Mouse (Mus musculus): ENCODE measurements around the gene Ccdc124. TPM values are rescaled to one million over a fixed set of nuclear protein-coding genes. Genes with fewer than 3 reads are reported as not detected.

Ccdc124 gene
- total RNA-seq, 1 experiment = 82.3 TPM

DNA sequence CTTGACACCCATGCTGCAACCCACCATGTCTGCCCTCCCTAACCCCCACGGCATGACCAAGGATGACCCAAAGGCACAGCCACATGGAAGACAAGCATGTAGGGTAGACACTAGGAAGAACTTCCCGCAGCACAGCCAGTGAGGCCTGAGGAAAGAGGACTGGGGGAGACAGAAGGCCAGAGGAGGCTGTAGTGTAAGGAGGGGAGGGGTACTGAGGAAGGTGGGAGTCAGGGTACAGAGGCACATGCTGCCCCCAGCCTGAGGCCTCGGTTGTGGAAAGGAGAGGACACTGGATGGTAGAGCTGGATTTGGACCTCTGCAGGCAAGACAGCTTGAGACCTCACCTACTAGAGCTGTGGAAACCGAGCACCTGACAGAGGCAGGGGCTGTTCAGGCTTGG lies 22.8 kb downstream of the Ccdc124 start:
- Histone ChIP-seq H3K9me3 (ENCODE audit: control insufficient read depth, insufficient read depth, low read depth, low read length) (no peaks in the 10 kb centered on the region), H3K9ac (ENCODE audit: insufficient read depth, low read depth, low read length, poor library complexity, severe bottlenecking) (no peak overlapping the region), H3K4me1 (ENCODE audit: control insufficient read depth in 2 of 2, insufficient read depth in 2 of 2, low read length in 2 of 2, poor library complexity in 1 of 2) (peaks cover 0 to 34% of the 10 kb centered on the region in 2 experiments; a peak in 2 of 4 replicates), H3K4me3 (ENCODE audit: insufficient read depth in 1 of 2, low read depth in 1 of 2, low read length in 2 of 2, poor library complexity in 1 of 2, severe bottlenecking in 1 of 2) (no peak overlapping the region), H3K36me3 (ENCODE audit: control insufficient read depth, insufficient read depth, low read length, poor library complexity, severe bottlenecking) (no peaks in the 10 kb centered on the region), H3K27ac (ENCODE audit: insufficient read depth, low read depth, low read length, poor library complexity, severe bottlenecking) (no peak overlapping the region)
- TF ChIP-seq HCFC1 (IDR thresholded peaks at IDR 0.05; ENCODE audit: borderline replicate concordance, insufficient read depth, low read length) = no peak
- no peak for TF ChIP-seq ZNF384 (IDR thresholded peaks at IDR 0.05; ENCODE audit: low read depth, low read length)
- no peak for TF ChIP-seq CHD2 (IDR thresholded peaks at IDR 0.05; ENCODE audit: low read depth, low read length)
- TF ChIP-seq MAFK (IDR thresholded peaks at IDR 0.05; ENCODE audit: insufficient read depth, low read depth, low read length) = no peak
- no peak for TF ChIP-seq ZC3H11A (IDR thresholded peaks at IDR 0.05; ENCODE audit: borderline replicate concordance, low read depth, low read length)
- in situ Hi-C loops (cut with MboI; ENCODE audit: low sequenced_read_pairs in 2 of 2, unreplicated experiment in 2 of 2) = no loop called here
- DNase-seq (ENCODE audit: low read depth, low spot score) = no peak

DNA sequence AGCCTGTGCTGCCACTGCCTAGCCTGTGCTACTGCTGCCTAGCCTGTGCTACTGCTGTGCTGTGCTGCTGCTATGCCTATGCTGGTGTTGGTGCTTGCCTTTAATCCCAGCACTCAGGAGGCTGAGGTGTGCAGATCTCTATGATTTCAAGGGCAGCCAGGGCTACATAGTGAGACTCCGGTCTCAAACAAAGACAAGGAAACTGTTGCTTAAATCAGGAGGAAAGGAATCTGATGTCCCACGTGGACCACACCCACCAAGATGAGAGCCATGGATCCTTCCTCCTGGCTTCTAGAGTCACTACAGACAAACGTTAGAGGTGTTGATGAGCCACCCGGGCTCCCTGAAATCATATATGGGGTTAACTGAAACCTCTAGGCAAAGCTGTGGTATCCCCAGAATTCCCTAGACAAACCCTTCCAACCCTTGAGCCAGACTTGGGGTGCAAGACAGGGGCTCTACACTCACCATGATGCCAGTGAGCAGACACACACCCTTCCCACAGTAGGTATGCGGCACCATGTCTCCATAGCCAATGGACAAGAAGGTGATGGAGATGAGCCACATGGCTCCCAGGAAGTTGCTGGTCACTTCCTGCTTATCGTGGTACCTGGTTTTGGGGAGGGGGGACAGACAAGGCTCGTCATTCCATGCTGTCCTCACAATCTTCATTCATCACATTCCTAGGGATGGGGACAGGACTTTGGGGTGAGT lies 23.4 kb downstream of the Ccdc124 start:
- in situ Hi-C loops (cut with MboI; ENCODE audit: low sequenced_read_pairs in 2 of 2, unreplicated experiment in 2 of 2) = no loop called here
- no peak for DNase-seq (ENCODE audit: low read depth, low spot score)
- Histone ChIP-seq H3K36me3 (ENCODE audit: control insufficient read depth, insufficient read depth, low read length, poor library complexity, severe bottlenecking) (no peaks in the 10 kb centered on the region), H3K27ac (ENCODE audit: insufficient read depth, low read depth, low read length, poor library complexity, severe bottlenecking) (no peak overlapping the region), H3K9ac (ENCODE audit: insufficient read depth, low read depth, low read length, poor library complexity, severe bottlenecking) (no peak overlapping the region), H3K4me1 (ENCODE audit: control insufficient read depth in 2 of 2, insufficient read depth in 2 of 2, low read length in 2 of 2, poor library complexity in 1 of 2) (peaks cover 0 to 35% of the 10 kb centered on the region in 2 experiments; a peak in 2 of 4 replicates), H3K9me3 (ENCODE audit: control insufficient read depth, insufficient read depth, low read depth, low read length) (no peaks in the 10 kb centered on the region), H3K4me3 (ENCODE audit: insufficient read depth in 1 of 2, low read depth in 1 of 2, low read length in 2 of 2, poor library complexity in 1 of 2, severe bottlenecking in 1 of 2) (no peak overlapping the region)
- TF ChIP-seq ZNF384 (IDR thresholded peaks at IDR 0.05; ENCODE audit: low read depth, low read length) = no peak
- TF ChIP-seq MAFK (IDR thresholded peaks at IDR 0.05; ENCODE audit: insufficient read depth, low read depth, low read length) = no peak
- no peak for TF ChIP-seq CHD2 (IDR thresholded peaks at IDR 0.05; ENCODE audit: low read depth, low read length)

DNA sequence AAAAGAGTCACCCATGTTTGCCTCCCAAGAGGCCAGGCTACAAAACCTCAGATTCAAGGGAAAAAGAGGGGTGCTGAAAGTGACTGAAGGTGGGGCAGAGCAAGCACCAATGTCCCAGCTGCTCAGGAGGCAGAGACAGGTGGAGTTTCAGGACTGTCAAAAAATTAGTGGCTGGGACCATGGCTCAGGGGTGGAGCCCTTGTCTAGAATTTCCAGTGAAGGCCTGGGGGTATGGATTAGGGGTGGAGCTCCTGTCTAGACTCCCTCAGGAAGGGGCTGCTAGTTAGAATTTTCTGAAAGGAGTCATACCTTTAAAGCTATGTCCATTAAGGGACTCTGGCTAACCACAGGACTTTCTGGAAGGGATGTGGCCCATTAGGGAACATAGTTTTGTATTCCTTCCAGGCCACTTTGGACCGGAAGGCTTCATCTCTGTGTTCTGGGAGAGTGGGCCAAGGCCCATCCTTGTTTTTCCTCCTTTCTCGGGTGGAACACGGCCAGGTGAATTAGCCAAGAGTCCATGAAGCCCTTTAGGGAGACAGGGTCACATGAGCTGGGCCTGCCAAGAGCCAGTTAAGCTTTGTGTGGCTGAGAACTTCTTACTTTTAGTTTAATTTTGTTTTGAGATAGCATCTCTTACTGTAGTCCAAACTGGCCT lies 24.3 kb downstream of the Ccdc124 start:
- no peak overlapping the region for H3K4me3 ChIP-seq (ENCODE audit: insufficient read depth in 1 of 2, low read depth in 1 of 2, low read length in 2 of 2, poor library complexity in 1 of 2, severe bottlenecking in 1 of 2)
- no peak for DNase-seq (ENCODE audit: low read depth, low spot score)
- H3K27ac ChIP-seq (ENCODE audit: insufficient read depth, low read depth, low read length, poor library complexity, severe bottlenecking) = no peak overlapping the region
- H3K9ac ChIP-seq (ENCODE audit: insufficient read depth, low read depth, low read length, poor library complexity, severe bottlenecking) = no peak overlapping the region
- H3K4me1 ChIP-seq (ENCODE audit: control insufficient read depth in 2 of 2, insufficient read depth in 2 of 2, low read length in 2 of 2, poor library complexity in 1 of 2) = peaks cover 0 to 36% of the 10 kb centered on the region in 2 experiments; a peak in 2 of 4 replicates
- in situ Hi-C loops (cut with MboI; ENCODE audit: low sequenced_read_pairs in 2 of 2, unreplicated experiment in 2 of 2) = no loop called here
- H3K36me3 ChIP-seq (ENCODE audit: control insufficient read depth, insufficient read depth, low read length, poor library complexity, severe bottlenecking) = no peaks in the 10 kb centered on the region
- H3K9me3 ChIP-seq (ENCODE audit: control insufficient read depth, insufficient read depth, low read depth, low read length) = no peaks in the 10 kb centered on the region
- TF ChIP-seq CHD2 (IDR thresholded peaks at IDR 0.05; ENCODE audit: low read depth, low read length) (no peak), MAFK (IDR thresholded peaks at IDR 0.05; ENCODE audit: insufficient read depth, low read depth, low read length) (no peak), ZC3H11A (IDR thresholded peaks at IDR 0.05; ENCODE audit: borderline replicate concordance, low read depth, low read length) (no peak), HCFC1 (IDR thresholded peaks at IDR 0.05; ENCODE audit: borderline replicate concordance, insufficient read depth, low read length) (no peak), ZNF384 (IDR thresholded peaks at IDR 0.05; ENCODE audit: low read depth, low read length) (no peak)

DNA sequence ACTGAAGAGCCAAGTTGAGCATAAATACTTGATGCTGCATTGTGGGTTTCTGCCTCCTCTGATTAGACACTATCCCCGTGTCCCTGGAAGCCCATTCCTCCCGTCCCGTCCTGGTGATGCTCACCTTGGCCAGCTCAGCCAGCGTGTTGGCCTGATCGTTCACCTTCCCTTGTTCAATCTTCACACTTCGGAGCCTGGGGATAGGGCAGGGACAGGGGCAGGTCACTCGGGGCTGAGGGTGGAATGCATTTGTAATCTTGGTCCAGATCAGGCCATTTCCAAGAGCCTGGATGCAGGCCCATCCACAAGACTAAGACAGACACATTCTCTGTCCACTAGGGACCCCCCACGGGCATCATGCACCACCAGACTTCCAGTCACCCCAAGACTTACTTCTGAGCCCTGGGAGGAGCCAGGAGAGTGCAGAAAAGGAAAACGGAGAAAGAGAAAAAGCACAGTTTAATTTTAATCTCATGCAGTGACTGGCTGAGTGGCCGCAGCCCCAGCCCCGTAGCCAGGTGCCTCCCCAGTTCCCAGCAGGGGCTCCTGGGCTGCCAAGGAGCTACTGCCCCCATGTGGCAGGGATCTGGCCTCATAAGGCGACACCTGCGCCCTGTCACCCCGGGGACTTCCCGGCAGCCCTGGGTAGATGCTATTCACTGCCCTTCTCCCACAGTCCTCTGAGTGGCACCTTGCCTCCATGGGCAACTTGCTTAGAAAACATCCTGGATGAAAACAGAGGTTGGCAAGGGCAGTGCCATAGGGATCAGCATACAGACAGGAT lies 27.2 kb downstream of the Ccdc124 start:
- H3K36me3 ChIP-seq (ENCODE audit: control insufficient read depth, insufficient read depth, low read length, poor library complexity, severe bottlenecking) = no peaks in the 10 kb centered on the region
- peaks cover 0 to 36% of the 10 kb centered on the region in 2 experiments; a peak in 2 of 4 replicates for H3K4me1 ChIP-seq (ENCODE audit: control insufficient read depth in 2 of 2, insufficient read depth in 2 of 2, low read length in 2 of 2, poor library complexity in 1 of 2)
- no peak overlapping the region for H3K9ac ChIP-seq (ENCODE audit: insufficient read depth, low read depth, low read length, poor library complexity, severe bottlenecking)
- H3K27ac ChIP-seq (ENCODE audit: insufficient read depth, low read depth, low read length, poor library complexity, severe bottlenecking) = no peak overlapping the region
- H3K9me3 ChIP-seq (ENCODE audit: control insufficient read depth, insufficient read depth, low read depth, low read length) = no peaks in the 10 kb centered on the region
- in situ Hi-C loops (cut with MboI; ENCODE audit: low sequenced_read_pairs in 2 of 2, unreplicated experiment in 2 of 2) = no loop called here
- no peak for TF ChIP-seq ZC3H11A (IDR thresholded peaks at IDR 0.05; ENCODE audit: borderline replicate concordance, low read depth, low read length)
- TF ChIP-seq MAFK (IDR thresholded peaks at IDR 0.05; ENCODE audit: insufficient read depth, low read depth, low read length) = no peak
- no peak for TF ChIP-seq ZNF384 (IDR thresholded peaks at IDR 0.05; ENCODE audit: low read depth, low read length)
- TF ChIP-seq CHD2 (IDR thresholded peaks at IDR 0.05; ENCODE audit: low read depth, low read length) = no peak
- no peak for TF ChIP-seq HCFC1 (IDR thresholded peaks at IDR 0.05; ENCODE audit: borderline replicate concordance, insufficient read depth, low read length)
- no peak overlapping the region for H3K4me3 ChIP-seq (ENCODE audit: insufficient read depth in 1 of 2, low read depth in 1 of 2, low read length in 2 of 2, poor library complexity in 1 of 2, severe bottlenecking in 1 of 2)
- DNase-seq (ENCODE audit: low read depth, low spot score) = no peak
